Mouse (Mus musculus) hindbrain, embryonic 14.5 days (tissue): Measurements from ENCODE around the gene Idh2. TPM values are rescaled to one million over a fixed set of nuclear protein-coding genes. Genes with fewer than 3 reads are reported as not detected.
A peak's percentile ranks its signal among the peaks of the same experiment; 100 is the strongest.
"Not testable (repeated sequence)": the region's sequence is repeated elsewhere in the genome, so short reads cannot be mapped to it uniquely, and the experiment has no call there.

Experiments
- ATAC-seq: fragments of 200-750 bp; cut with Nextera tagmentation; 2 replicates; pipeline ENCODE4 v1.8.0; 2017; ENCODE audit warnings: moderate number of reproducible peaks, mild to moderate bottlenecking, moderate TSS enrichment, moderate library complexity; ENCODE audit not compliant: low FRiP score
- DNase-seq: peaks from one replicate; pipeline ENCODE4 v3.0.0-alpha.2; 2015; ENCODE audit warnings: low spot score
- H3K27ac ChIP-seq: fragments of 300-500 bp; sonication (generic); 2 replicates; pipeline ENCODE4 v1.5.1; 2014; ENCODE audit warnings: mild to moderate bottlenecking, moderate library complexity
- H3K27me3 ChIP-seq: fragments of 300-500 bp; sonication (generic); 2 replicates; pipeline ENCODE4 v1.6.1; 2014; ENCODE audit warnings: mild to moderate bottlenecking, low read length, mixed read lengths; ENCODE audit not compliant: control insufficient read depth, insufficient read depth
- H3K36me3 ChIP-seq: fragments of 300-500 bp; sonication (generic); replicated peaks from 2 replicates; pipeline ENCODE4 v1.6.1; 2014; ENCODE audit not compliant: control insufficient read depth, insufficient read depth
- H3K4me1 ChIP-seq: fragments of 300-500 bp; sonication (generic); replicated peaks from 2 replicates; pipeline ENCODE4 v1.6.1; 2014; ENCODE audit warnings: antibody characterized with exemption, low read length, mixed read lengths; ENCODE audit not compliant: control insufficient read depth, insufficient read depth
- H3K4me2 ChIP-seq: fragments of 300-500 bp; sonication (generic); replicated peaks from 2 replicates; pipeline ENCODE4 v1.6.1; 2014; ENCODE audit warnings: mild to moderate bottlenecking, moderate library complexity
- H3K4me3 ChIP-seq: fragments of 300-500 bp; sonication (generic); replicated peaks from 2 replicates; pipeline ENCODE4 v1.5.1; 2014; ENCODE audit warnings: mild to moderate bottlenecking, low read length
- H3K9ac ChIP-seq: fragments of 300-500 bp; sonication (generic); 2 replicates; pipeline ENCODE4 v1.6.1; 2014
- H3K9me3 ChIP-seq: fragments of 300-500 bp; sonication (generic); 2 replicates; pipeline ENCODE4 v1.6.1; 2016; ENCODE audit warnings: low read length; ENCODE audit not compliant: control insufficient read depth
- WGBS: fragments of 180-500 bp; shearing (Covaris S2); extraction: QIAGEN DNeasy Blood & Tissue Kit; methylation state at CpG from one replicate; pipeline ENCODE4 v1.1.7; 2014; 5-methylcytosine and 5-hydroxymethylcytosine counted together
- polyA plus RNA-seq: library from polyadenylated mRNA; unstranded; fragments of >200 nt; fragmentation: Nextera tagmentation; extraction: Ambion mirVana; gene quantifications from 2 replicates; pipeline ENCODE4 v1.2.1, GENCODE M21; 2014

Idh2 gene
- polyA plus RNA-seq, 1 experiment from 2014 or later = 198 TPM

GRCm38 (mm10) chr7:80146077-80146476, 30.9 kb upstream of the Idh2 start:
- Histone ChIP-seq H3K4me3 (no peak overlapping the region), H3K27ac (no peak overlapping the region), H3K27me3 (no peaks in the 10 kb centered on the region), H3K9me3 (no peaks in the 10 kb centered on the region), H3K4me2 (no peak overlapping the region), H3K9ac (no peak overlapping the region), H3K36me3 (no peaks in the 10 kb centered on the region), H3K4me1 (peaks cover 4% of the 10 kb centered on the region; the same call in 1 of the 2 replicates)
- DNase-seq = no peak
- no peak for ATAC-seq
- whole genome bisulfite sequencing = 94% methylated on average over 8 of the region's 8 CpGs

GRCm38 (mm10) chr7:80144695-80145094, 29.5 kb upstream of the Idh2 start:
- H3K4me2 ChIP-seq = no peak overlapping the region
- no peak overlapping the region for H3K27ac ChIP-seq
- H3K27me3 ChIP-seq = no peaks in the 10 kb centered on the region
- no peak overlapping the region for H3K9ac ChIP-seq
- H3K36me3 ChIP-seq = no peaks in the 10 kb centered on the region
- ATAC-seq (no peak), DNase-seq (no peak)
- peaks cover 4% of the 10 kb centered on the region; the same call in 1 of the 2 replicates for H3K4me1 ChIP-seq
- H3K9me3 ChIP-seq = no peaks in the 10 kb centered on the region
- 90% methylated on average over 7 of the region's 7 CpGs for WGBS
- no peak overlapping the region for H3K4me3 ChIP-seq

DNA sequence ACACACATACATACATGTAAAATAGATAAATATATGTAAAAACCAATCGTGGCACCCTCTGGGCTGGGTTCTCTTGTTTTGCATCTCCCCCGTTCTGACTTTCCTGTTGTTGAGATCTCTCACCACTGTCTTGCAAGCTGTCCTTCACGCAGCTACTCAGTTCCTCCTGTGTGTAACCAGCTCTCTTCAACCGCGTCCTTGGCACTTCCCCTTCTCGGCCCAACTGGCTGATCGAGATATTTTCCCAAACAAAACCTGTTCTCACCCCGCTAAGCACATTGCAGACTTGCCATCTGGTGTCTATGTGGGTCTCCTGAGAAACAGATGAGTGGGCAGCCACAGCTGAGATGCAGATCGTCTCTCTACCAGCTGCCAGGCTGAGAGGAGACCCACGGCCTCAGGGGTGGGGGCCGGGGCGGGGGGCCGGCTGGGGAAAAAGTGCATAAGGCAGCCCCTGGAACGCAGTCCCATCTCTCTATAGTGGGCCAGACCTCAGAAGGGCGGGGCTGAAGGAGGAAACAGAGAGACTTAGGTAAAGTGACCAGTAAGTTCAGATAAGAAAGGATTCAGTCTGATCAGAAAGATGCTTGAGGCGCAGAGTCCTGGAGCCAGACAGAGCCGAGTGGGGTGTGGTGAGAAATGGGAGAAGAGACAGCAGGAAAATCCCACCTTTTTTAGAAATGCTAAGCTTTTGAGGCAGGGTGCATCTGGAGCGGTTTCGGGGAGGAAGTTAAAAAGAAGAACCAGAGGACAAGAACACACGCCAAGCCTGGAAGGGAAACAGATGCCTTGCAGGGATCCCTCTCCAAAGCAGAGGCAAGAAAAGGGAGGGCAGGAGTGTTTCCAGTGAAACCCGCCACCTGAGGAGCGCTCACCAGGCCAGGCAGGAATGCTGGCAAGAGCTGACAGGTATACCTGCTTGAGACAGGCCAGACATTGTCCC, 28.4 kb upstream of the Idh2 start:
- H3K9ac ChIP-seq = 0 out of 2 replicates have a peak overlapping the region, but pooled peaks have one; percentile 5
- peak; percentile 59; the same call in 1 of the 2 replicates for ATAC-seq

GRCm38 (mm10) chr7:80140815-80141214, 25.6 kb upstream of the Idh2 start:
- H3K27me3 ChIP-seq = no peaks in the 10 kb centered on the region

More for the DNA sequence above, 28.4 kb upstream of the Idh2 start:
- Histone ChIP-seq H3K36me3 (no peaks in the 10 kb centered on the region), H3K27ac (peak overlapping the region; percentile 53; the same call in 1 of the 2 replicates), H3K4me1 (peaks cover 4% of the 10 kb centered on the region; the same call in 1 of the 2 replicates), H3K4me3 (no peak overlapping the region), H3K9me3 (no peaks in the 10 kb centered on the region), H3K27me3 (no peaks in the 10 kb centered on the region), H3K4me2 (peak overlapping the region; percentile 10; the same call in 1 of the 2 replicates)
- peak; percentile 36 for DNase-seq
- 29% methylated on average over 22 of the region's 22 CpGs for WGBS

DNA sequence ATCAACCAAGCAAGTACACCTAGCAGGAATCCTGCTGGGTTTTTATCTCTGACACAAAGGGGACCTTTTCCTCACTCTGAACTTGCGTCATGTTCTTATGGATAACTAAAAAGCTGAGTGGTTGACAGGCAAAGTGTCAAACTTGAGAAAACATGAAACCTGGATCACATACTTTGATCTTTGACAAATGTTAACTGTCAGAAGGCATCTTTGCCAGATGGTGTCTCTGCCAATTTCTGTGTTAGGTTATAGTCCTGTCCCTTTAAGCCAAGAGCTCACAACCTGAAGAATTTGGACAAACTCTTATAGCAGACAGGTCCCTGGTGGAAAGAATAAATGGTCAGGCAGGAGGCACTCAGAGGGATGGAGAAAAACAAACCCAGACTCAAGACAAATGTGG, 23.2 kb upstream of the Idh2 start:
- no peak overlapping the region for H3K4me3 ChIP-seq
- H3K4me1 ChIP-seq = peaks cover 7% of the 10 kb centered on the region; the same call in 1 of the 2 replicates
- H3K4me2 ChIP-seq = no peak overlapping the region
- H3K9me3 ChIP-seq = peaks cover 9% of the 10 kb centered on the region
- DNase-seq (no peak), ATAC-seq (no peak)
- no peaks in the 10 kb centered on the region for H3K36me3 ChIP-seq
- no peak overlapping the region for H3K27ac ChIP-seq
- H3K9ac ChIP-seq = no peak overlapping the region
- WGBS = 76% methylated on average over 1 of the region's 1 CpGs
- no peaks in the 10 kb centered on the region for H3K27me3 ChIP-seq

More at GRCm38 (mm10) chr7:80140815-80141214, 25.6 kb upstream of the Idh2 start:
- Histone ChIP-seq H3K36me3 (no peaks in the 10 kb centered on the region), H3K9ac (no peak overlapping the region), H3K9me3 (peaks cover 9% of the 10 kb centered on the region), H3K27ac (no peak overlapping the region), H3K4me3 (no peak overlapping the region), H3K4me2 (no peak overlapping the region), H3K4me1 (peaks cover 4% of the 10 kb centered on the region; the same call in 1 of the 2 replicates)
- peak; percentile 82 for DNase-seq
- peak; percentile 85; the same call in 1 of the 2 replicates for ATAC-seq
- 15% methylated on average over 9 of the region's 9 CpGs for WGBS

- Histone ChIP-seq H3K36me3 (no peaks in the 10 kb centered on the region), H3K4me2 (no peak overlapping the region), H3K9ac (no peak overlapping the region), H3K9me3 (peaks cover 9% of the 10 kb centered on the region), H3K4me1 (peaks cover 5% of the 10 kb centered on the region; the same call in 1 of the 2 replicates), H3K27me3 (no peaks in the 10 kb centered on the region), H3K27ac (peak overlapping the region; percentile 70), H3K4me3 (no peak overlapping the region)
- ATAC-seq = no peak
- no peak for DNase-seq
- WGBS = 83% methylated on average over 1 of the region's 1 CpGs
These were observed 20.0 kb upstream of the Idh2 start for GRCm38 (mm10) chr7:80135173-80135532.

DNA sequence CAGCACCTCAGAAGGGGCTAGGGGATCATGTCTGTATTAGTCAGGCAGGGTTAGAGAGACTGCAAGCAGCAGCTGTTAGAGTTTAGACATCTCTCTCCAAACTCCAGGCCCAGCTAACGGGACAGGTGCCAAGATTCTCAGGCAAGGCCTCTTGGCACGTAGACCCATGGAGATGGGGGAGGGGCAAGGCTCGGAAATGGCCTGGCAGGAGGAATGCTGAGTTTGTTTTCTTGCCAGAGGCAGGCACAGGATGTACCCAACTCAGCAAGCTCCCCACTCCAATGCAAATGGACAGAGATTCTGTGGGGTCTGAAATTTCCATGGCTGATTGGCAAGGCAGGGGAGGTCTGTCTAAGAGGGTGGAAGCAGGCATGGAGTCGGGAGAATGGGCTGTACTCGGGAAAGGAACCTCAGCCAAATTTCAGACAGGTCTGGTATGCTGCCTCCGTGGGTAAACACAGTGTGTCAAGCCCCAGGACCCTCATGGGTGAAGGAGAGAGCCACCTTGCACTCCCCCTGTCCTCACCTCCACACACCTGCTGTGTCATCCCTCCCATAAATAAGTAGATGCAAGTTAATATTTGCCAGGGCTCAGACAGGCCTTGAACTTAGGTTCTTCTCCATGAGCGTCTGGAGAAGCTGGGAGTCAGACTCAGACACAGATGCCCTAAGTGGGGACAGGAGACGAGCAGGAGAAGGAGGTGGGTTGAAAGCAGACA, 19.4 kb upstream of the Idh2 start:
- H3K27ac ChIP-seq = peak overlapping the region; percentile 70
- DNase-seq = peak; percentile 86
- peaks cover 5% of the 10 kb centered on the region; the same call in 1 of the 2 replicates for H3K4me1 ChIP-seq
- no peak overlapping the region for H3K4me3 ChIP-seq
- H3K9me3 ChIP-seq = peaks cover 9% of the 10 kb centered on the region
- H3K27me3 ChIP-seq = no peaks in the 10 kb centered on the region
- H3K4me2 ChIP-seq = no peak overlapping the region
- 43% methylated on average over 8 of the region's 8 CpGs for WGBS
- H3K36me3 ChIP-seq = no peaks in the 10 kb centered on the region
- H3K9ac ChIP-seq = no peak overlapping the region
- peak; percentile 80; the same call in 1 of the 2 replicates for ATAC-seq

DNA sequence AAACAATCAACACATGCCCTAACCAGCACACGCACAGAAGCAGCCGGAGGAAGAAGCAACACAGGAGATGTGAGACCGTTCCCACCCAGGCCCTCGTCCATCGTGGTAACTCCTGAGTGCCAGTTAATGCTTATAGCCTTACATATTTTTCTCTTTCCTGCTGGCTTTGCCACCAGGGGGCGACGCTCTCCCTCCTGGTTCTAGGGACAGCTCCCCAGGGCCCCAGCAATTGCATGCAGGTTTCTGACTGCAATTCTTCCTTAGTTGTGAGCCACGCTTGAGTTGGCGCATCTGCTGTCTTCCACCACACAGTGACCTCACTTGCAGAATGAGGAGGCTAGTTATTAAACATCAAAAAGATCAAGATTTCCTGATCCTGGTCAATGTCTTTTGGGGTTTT, 17.3 kb upstream of the Idh2 start:
- Histone ChIP-seq H3K9ac (no peak overlapping the region), H3K4me2 (no peak overlapping the region), H3K36me3 (no peaks in the 10 kb centered on the region), H3K4me1 (peaks cover 5% of the 10 kb centered on the region; the same call in 1 of the 2 replicates), H3K9me3 (peaks cover 8% of the 10 kb centered on the region), H3K27ac (no peak overlapping the region), H3K4me3 (no peak overlapping the region), H3K27me3 (no peaks in the 10 kb centered on the region)
- DNase-seq (no peak), ATAC-seq (no peak)
- WGBS = 50% methylated on average over 9 of the region's 9 CpGs

DNA sequence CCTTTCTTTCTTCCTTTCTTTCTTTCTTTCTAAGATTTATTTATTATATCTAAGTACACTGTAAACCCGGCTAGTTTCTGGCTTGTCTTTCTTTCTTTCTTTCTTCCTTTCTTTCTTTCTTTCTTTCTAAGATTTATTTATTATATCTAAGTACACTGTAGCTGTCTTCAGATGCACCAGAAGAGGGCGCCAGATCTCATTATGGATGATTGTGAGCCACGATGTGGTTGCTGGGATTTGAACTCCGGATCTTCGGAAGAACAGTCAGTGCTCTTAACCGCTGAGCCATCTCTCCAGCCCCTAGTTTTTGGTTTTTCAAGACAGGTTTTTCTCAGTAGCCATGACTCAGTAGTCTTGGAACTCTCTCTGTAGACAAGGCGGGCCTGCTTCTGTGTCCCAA, 16.1 kb upstream of the Idh2 start:
- not testable (repeated sequence) for H3K4me3 ChIP-seq, H3K36me3 ChIP-seq, H3K9me3 ChIP-seq, ATAC-seq, H3K27me3 ChIP-seq, DNase-seq, H3K4me1 ChIP-seq, H3K9ac ChIP-seq, H3K4me2 ChIP-seq, H3K27ac ChIP-seq
- 74% methylated on average over 7 of the region's 7 CpGs for WGBS
